Mouse (Mus musculus) G1E-ER4 (cell line): ENCODE data around the gene Diexf. TPM values are rescaled to one million over a fixed set of nuclear protein-coding genes. Genes with fewer than 3 reads are reported as not detected.

Source experiments
- GATA1 ChIP-seq: IDR thresholded peaks from one replicate; pipeline ENCODE4 v1.8.0; 2012; ENCODE audit warnings: low read length, inconsistent platforms
- polyA plus RNA-seq: library from polyadenylated mRNA; stranded (reverse); fragments of >175 nt; gene quantifications from 2 replicates; pipeline ENCODE4 v1.2.3, GENCODE M21; 2012

Gene Diexf
- polyA plus RNA-seq, 1 experiment, result 2.1 TPM

DNA sequence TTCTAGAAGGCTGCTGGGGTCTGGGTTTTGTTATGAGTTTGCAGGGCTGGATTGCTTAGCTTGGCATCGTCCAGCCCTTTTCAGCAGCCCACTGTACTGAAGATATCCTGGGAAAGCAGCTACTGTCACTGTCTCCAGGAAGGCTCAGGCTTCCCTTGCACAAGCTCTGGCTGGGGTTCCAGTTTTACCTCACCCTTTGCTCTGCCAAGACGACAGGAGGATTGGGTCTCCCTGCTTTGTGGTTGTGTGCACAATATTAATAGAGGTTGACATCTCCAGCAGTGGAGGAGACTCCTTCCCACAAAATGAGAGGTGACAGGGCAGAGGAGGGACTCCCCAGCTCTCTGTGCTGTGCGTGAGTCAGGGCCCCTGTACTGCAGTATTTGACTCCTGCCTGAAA, 19.2 kb upstream of the Diexf start:
- no peak for TF ChIP-seq GATA1

DNA sequence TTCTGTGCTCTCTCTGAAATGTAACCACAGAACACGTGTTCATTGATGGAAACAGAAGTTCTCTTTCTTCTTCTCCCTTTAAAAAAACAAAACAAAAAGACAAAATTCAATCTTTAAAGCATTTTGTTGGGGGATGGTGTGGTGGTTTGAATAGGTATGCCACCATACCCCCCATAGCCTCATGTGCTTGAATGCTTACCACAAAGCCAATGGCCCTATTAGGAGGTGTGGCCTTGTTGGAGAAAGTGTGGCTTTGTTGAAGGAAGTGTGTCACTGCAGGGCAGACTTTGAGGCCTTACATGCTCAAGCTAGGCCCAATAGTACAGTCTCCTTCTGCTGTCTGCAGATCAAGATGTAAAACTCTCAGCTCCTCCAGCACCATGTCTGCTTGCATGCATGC, 16.3 kb upstream of the Diexf start:
- no peak for TF ChIP-seq GATA1

DNA sequence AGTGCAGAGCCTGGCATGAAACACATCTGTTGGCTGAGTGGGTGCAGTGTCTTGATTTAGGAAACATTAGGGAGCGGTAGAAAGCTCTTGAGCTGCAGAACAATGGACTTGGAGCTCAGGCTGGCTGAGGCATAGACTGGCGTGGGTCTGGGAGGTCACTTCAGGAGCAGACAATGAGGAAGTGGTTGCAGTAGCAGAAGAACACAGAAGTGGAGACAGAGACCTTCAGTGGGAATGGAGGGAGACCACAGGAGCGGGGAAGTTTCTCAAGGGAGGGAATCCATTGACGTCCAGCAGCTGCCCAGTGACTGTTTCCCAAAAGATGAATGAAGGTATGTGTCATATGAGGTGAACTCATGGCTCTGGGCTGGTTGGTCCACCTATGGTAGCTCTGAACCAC, 15.0 kb upstream of the Diexf start:
- TF ChIP-seq GATA1, result no peak

DNA sequence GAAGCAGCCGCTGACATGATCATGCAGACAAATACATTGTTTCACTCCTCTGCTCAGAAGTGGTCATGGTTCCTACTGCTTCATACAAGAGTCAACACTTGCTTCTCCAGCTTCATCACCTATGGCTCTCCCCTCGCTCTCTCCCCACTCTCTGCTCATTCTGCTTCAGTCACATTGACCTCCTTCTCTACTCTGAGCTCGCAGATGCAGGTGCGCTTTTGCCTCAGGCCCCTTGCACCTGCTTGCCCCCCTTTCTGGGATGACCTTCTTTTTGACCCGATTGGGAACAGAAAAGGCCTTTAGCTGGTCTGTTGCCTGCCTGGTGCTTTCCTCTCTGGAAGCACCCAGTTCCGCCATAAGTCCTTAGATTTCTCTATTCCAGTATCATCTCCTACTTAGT, 14.4 kb upstream of the Diexf start:
- no peak for TF ChIP-seq GATA1

DNA sequence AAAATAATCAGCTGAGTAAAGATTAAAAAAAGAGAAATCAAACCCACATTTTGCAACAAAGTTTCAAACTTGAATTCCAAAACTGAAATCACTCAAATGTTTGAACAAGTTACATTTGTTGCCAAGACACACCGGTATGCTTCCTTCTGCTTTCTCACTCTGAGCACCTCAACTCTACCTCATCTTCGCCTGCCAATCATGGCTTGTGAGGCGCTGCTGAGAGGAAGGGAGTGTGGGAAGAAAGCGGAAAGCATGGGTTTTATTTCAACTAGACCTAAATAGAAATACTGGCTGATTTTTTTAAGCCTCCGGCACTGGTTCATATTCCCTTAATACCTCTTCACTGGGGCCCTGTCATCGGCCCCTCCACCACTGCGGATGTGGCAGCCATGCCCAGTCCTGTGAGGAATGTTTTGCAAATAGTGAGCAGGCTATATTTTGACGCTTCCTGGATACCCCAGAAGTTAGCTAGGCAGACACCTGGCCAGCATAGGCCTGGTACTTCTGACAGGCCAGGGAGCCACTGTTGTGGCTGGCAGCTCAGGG, 12.5 kb upstream of the Diexf start:
- TF ChIP-seq GATA1, result no peak

DNA sequence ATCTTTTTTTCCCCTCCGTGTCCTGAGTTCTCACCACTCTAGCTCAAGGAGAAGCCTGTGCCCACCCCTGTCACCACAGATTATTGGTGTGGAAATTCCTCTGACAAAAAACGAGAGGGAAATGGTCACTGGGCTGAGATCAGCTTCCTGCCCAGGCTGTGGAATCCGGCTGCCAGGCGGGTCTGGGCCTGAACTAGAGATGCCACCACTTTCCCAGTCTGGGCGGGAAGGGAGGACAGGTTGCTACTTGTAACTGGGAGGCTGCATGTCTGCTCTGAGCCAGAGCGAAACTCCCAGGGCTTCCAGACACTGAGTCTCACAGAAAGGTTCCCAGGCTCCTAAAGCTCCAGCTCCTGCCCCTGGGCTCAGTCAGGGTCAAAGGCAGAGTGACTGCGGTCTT, 11.0 kb upstream of the Diexf start:
- TF ChIP-seq GATA1, result no peak

DNA sequence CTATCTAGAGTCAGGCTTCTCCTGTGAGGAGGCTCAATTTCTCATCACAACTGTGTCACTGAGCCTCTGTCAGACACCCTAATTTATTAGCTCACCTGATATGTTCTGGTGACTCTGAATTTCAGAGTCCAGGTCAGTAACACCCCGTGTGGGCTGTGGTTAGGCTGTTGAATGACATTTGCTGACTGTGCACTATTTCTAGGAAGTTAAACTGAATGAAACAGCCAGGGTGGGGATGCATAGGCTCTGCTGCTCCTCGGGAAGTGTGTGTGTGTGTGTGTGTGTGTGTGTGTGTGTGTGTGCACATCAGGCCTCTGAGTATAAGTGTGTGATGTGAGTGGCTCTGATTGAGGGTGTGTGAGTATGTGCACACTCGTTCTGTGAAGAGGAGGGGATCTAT, 8.6 kb upstream of the Diexf start:
- no peak for TF ChIP-seq GATA1

DNA sequence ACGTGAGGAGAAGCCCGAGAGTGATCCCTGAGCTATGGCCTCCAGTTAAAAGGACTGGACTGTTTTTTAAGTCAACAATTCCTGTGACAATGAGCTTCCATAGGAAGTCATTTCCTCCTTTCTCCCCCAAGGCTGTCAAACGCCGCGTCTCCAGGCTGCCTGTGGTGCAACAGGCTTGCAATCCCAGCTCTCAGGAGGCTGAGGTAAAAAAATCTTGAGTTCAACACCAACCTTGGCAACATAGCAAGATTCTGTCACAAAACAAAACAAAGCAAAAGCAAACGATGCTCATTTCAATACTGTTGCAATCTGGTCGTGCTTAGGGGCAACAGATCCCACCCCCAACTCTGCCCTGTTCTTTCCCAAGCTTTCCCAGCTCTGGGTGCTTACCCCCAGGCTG, 8.0 kb upstream of the Diexf start:
- no peak for TF ChIP-seq GATA1

DNA sequence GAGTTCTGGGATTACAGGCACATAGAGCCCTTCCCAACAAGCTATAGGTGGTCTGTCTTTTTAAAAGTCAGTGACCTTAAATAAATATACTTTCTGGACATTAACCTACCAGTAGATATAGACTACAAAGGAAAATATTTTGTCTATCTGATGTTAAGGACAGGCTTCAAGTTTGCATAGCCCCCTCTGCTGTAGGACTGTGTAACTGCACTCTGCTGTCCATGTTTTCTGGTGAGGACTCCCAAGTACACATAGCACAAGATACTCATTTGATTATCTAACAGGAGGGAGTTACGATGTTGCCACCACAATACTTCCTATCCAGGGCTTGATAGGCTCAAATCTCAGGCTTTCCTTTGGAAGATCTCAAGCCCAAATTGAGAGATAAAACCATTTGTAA, 3.7 kb upstream of the Diexf start:
- no peak for TF ChIP-seq GATA1

DNA sequence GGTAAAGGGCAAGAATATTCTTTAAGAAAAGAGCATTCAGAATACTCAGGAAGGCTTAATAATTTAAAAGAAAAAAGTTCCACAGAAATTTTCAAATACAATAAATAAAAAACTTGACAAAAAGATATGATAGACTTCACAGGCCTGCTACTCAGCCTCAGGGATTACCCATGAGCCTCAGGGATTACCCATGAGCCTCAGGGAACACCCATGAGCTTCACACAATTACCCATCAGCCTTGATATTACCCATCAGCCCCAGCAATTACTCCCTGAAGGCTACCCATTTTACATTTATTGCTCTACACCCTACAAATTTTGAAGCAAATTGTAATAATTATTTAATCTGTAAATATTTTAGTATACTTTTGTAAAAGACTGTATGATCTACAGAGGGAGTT, 2.3 kb upstream of the Diexf start:
- no peak for TF ChIP-seq GATA1

DNA sequence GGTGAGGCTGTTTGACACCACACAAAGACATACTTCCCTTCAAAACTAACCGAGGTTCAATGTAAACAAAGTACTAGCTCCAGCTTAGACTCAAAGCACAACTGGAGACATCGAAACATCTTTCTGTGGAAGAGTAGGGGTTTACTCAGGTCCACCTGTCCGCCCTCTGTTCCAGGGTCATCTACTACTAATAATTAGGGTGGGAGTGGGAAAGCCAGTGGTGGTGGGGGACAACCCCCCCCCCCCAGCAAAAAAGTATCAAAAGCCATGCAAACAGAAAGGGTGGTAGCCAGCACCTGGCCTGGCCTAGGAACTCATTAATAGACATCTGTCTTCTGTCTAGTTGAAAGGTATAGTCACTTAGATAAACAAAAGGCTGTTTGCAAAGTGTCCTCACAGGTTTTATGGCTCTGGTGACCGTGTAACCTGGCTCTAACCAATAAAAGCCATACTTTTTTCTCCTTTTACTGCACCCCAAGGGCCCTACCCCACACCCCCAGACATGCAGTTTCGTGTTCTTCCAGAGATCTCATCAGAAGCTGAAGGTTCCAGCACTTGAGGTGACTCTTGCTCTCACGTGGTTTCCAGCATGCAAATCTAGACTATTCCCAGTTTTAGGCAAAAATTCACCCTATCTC, 1.4 kb upstream of the Diexf start:
- no peak for TF ChIP-seq GATA1

DNA sequence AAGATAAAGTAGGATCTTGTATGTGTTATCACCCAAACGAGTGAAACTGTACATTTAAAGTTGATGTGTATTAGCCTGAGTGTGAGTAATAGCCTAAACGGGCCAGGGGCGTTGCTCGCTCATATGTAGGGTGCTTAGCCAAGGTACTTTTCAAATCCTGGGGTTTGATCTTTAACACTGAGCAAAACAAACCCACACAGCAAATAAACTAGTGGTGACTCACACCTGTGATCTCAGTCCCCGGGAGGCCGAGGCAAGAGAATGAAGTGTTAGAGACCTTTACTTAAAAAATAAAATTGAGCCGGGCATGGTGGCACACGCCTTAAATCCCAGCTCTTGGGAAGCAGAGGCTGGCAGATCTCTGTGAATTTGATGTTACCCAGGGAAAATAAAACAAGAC, 767 bp upstream of the Diexf start:
- TF ChIP-seq GATA1, result no peak

DNA sequence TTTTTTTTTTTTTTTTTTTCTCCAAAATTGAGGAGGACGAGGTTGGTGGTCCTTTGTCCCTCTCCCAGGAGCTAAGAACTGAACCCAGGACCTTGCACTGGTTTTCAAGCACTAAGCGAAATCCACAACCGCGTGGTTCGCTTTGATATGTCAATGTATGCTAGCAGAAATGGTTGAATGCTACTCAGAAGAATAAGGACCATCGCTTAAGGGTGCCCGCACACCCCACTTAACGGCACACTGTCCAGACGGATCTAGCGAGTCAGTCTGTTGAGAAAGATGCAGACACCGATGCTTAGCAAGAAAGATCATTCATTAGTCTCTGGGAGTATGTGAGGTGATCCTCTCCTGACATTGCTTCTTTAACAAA, 369 bp upstream of the Diexf start:
- no peak for TF ChIP-seq GATA1

DNA sequence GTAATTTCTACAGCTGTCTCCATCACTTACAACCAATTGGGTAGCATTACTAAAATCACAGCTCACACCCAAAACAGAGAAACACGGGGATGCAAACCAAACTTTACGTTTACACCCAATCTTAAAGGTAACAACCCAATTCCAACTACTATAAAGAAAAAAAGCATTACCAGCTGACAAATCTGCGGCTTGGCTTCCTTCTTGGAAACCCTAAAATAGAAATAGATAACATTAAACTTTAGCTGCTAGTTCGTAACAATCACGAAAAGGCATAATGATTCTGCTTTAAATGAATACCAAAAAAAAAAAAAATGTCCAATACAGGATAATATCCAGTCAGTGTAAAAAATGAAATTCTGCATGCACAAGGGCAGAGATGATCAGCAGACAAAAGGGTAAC, 751 bp downstream of the Diexf start:
- no peak for TF ChIP-seq GATA1

DNA sequence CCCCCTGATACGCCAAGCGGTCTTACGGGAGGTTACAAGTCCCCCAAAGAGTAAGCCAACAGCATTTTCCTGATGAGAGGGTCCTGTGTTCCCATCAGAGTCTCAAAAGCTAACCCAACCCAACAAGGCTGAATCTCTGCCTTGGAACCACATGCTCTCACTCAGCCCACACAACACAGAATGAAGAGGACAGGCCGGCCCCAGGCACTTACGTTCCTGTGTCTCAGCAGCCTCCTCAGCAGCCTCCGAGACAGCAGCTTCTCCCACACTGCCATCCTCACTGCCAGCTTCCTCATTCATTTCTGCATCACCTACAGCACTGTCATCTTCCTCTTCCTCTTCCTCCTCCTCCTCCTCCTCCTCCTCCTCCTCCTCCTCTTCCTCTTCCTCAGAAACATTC, 2.0 kb downstream of the Diexf start:
- no peak for TF ChIP-seq GATA1

DNA sequence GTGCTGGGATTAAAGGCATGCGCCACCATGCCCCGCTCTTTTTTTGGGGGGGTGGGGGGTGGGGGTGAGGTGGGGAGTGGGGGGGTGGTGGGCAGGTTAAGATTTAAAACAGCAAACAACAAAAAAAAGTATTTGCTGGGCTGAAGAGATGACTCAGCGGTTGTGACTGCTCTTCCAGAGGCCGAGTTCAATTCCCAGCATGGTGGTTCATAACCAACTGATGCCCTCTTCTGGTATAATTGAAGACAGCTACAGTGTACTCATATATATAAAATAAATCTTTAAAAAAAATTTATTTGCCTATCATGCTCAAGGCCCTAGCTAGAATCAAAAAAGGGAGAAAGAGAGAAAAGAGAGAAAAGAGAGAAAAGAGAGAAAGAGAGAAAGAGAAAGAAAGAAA, 4.2 kb downstream of the Diexf start:
- TF ChIP-seq GATA1, result no peak

DNA sequence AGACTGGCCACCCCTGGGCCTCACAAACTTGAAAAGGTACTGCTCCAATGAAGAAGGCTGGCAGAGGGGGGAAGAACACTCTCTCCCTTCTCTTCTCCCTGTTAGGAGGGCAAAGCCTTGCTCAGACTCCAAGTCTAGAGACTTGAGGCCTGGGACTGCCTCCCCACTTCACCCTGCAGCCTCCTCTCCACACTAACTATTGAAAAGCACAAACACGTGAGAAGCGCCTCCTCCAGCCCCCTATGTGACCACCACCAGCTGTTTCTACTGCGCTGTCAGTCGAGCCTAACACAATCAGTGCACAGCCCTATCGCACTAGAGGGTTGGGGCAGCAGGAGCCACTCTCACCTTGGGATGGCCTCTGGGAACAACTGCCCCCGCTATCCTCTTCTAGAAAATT, 6.8 kb downstream of the Diexf start:
- TF ChIP-seq GATA1, result no peak

DNA sequence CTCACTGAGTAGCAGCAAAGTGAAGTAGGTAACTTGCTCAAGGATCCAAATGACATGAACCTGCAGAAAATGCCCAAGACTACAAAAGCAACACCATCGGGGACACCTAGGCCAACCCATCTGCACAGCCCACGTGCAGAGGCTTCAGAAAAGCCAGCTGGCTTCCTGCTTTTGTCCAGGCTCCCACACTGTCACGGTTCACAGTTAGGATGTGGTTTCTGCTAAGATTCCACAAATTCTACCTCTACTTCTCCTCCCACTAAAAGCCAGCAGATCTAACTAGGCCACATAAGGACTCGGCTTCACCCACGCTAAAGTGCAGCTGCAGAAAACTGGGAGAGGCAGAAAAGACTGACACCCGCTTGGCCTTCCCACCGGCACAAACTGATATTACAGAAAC, 7.3 kb downstream of the Diexf start:
- TF ChIP-seq GATA1, result no peak
